Mouse (Mus musculus): ENCODE data around the gene Oas1f.

- TF ChIP-seq CTCF (IDR thresholded peaks at IDR 0.05; ENCODE audit: low read depth, low read length): no peak; the same call in 1 of the 2 replicates
- no peak for TF ChIP-seq POLR2A (IDR thresholded peaks at IDR 0.05; ENCODE audit: borderline replicate concordance, low read depth, low read length)
These were observed 35.0 kb upstream of the Oas1f start, which contains the start of gene Oas1c for GRCm38 (mm10) chr5:120811951-120812819.
